Mouse (Mus musculus): ENCODE measurements around the gene Rxfp3. TPM values are rescaled to one million over a fixed set of nuclear protein-coding genes. Genes with fewer than 3 reads are reported as not detected.

Gene Rxfp3
- polyA plus RNA-seq, 1 experiment, result not detected

GRCm38 (mm10) chr15:11037376-11037695 lies 455 bp downstream of the Rxfp3 start:
- H3K27me3 ChIP-seq (ENCODE audit: control insufficient read depth), result peaks cover 31% of the 10 kb centered on the region

GRCm38 (mm10) chr15:11036535-11037375 lies 1.0 kb downstream of the Rxfp3 start:
- TF ChIP-seq TAL1 (IDR thresholded peaks at IDR 0.05; ENCODE audit: low read length) (no peak), GATA1 (IDR thresholded peaks at IDR 0.05; ENCODE audit: low read length) (no peak)
- H3K36me3 ChIP-seq (ENCODE audit: control insufficient read depth), result no peaks in the 10 kb centered on the region
- H3K4me1 ChIP-seq (ENCODE audit: control insufficient read depth), result no peaks in the 10 kb centered on the region
- H3K27me3 ChIP-seq (ENCODE audit: control insufficient read depth), result peaks cover 31% of the 10 kb centered on the region
- H3K4me3 ChIP-seq (replicated peaks), result peak overlapping the region; percentile 2
- no peaks in the 10 kb centered on the region for H3K9me3 ChIP-seq (ENCODE audit: control insufficient read depth, low read length)

More at GRCm38 (mm10) chr15:11037376-11037695, 455 bp downstream of the Rxfp3 start:
- no peaks in the 10 kb centered on the region for H3K9me3 ChIP-seq (ENCODE audit: control insufficient read depth, low read length)
- H3K36me3 ChIP-seq (ENCODE audit: control insufficient read depth), result no peaks in the 10 kb centered on the region
- H3K4me1 ChIP-seq (ENCODE audit: control insufficient read depth), result no peaks in the 10 kb centered on the region
- TF ChIP-seq TAL1 (IDR thresholded peaks at IDR 0.05; ENCODE audit: low read length), result no peak
- TF ChIP-seq GATA1 (IDR thresholded peaks at IDR 0.05; ENCODE audit: low read length), result no peak
- H3K4me3 ChIP-seq (replicated peaks), result no peak overlapping the region

- peaks cover 31% of the 10 kb centered on the region for H3K27me3 ChIP-seq (ENCODE audit: control insufficient read depth)
- H3K36me3 ChIP-seq (ENCODE audit: control insufficient read depth), result no peaks in the 10 kb centered on the region
- no peaks in the 10 kb centered on the region for H3K4me1 ChIP-seq (ENCODE audit: control insufficient read depth)
- TF ChIP-seq TAL1 (IDR thresholded peaks at IDR 0.05; ENCODE audit: low read length) (no peak), GATA1 (IDR thresholded peaks at IDR 0.05; ENCODE audit: low read length) (no peak)
- H3K9me3 ChIP-seq (ENCODE audit: control insufficient read depth, low read length), result no peaks in the 10 kb centered on the region
- no peak overlapping the region for H3K4me3 ChIP-seq (replicated peaks)
Measured at GRCm38 (mm10) chr15:11035947-11036474, 1.8 kb downstream of the Rxfp3 start.

GRCm38 (mm10) chr15:11030188-11030587 lies 7.6 kb downstream of the Rxfp3 start:
- Histone ChIP-seq H3K9me3 (ENCODE audit: control insufficient read depth, low read length) (no peaks in the 10 kb centered on the region), H3K27me3 (ENCODE audit: control insufficient read depth) (peaks cover 3% of the 10 kb centered on the region), H3K4me3 (replicated peaks) (no peak overlapping the region), H3K4me1 (ENCODE audit: control insufficient read depth) (no peaks in the 10 kb centered on the region), H3K36me3 (ENCODE audit: control insufficient read depth) (no peaks in the 10 kb centered on the region)
- no peak for TF ChIP-seq GATA1 (IDR thresholded peaks at IDR 0.05; ENCODE audit: low read length)
- no peak for TF ChIP-seq TAL1 (IDR thresholded peaks at IDR 0.05; ENCODE audit: low read length)

GRCm38 (mm10) chr15:11026801-11027561 lies 10.8 kb downstream of the Rxfp3 start:
- Histone ChIP-seq H3K36me3 (ENCODE audit: control insufficient read depth) (no peaks in the 10 kb centered on the region), H3K4me3 (replicated peaks) (no peak overlapping the region), H3K4me1 (ENCODE audit: control insufficient read depth) (no peaks in the 10 kb centered on the region), H3K9me3 (ENCODE audit: control insufficient read depth, low read length) (no peaks in the 10 kb centered on the region), H3K27me3 (ENCODE audit: control insufficient read depth) (no peaks in the 10 kb centered on the region)
- TF ChIP-seq TAL1 (IDR thresholded peaks at IDR 0.05; ENCODE audit: low read length) (no peak), GATA1 (IDR thresholded peaks at IDR 0.05; ENCODE audit: low read length) (no peak)

- H3K36me3 ChIP-seq (ENCODE audit: control insufficient read depth), result no peaks in the 10 kb centered on the region
- no peak overlapping the region for H3K4me3 ChIP-seq (replicated peaks)
- H3K4me1 ChIP-seq (ENCODE audit: control insufficient read depth), result no peaks in the 10 kb centered on the region
- no peak for TF ChIP-seq TAL1 (IDR thresholded peaks at IDR 0.05; ENCODE audit: low read length)
- TF ChIP-seq GATA1 (IDR thresholded peaks at IDR 0.05; ENCODE audit: low read length), result no peak
- no peaks in the 10 kb centered on the region for H3K27me3 ChIP-seq (ENCODE audit: control insufficient read depth)
- no peaks in the 10 kb centered on the region for H3K9me3 ChIP-seq (ENCODE audit: control insufficient read depth, low read length)
Measured at GRCm38 (mm10) chr15:11014931-11015330, 22.9 kb downstream of the Rxfp3 start.

GRCm38 (mm10) chr15:11010976-11011548 lies 26.7 kb downstream of the Rxfp3 start:
- H3K4me1 ChIP-seq (ENCODE audit: control insufficient read depth), result no peaks in the 10 kb centered on the region
- no peaks in the 10 kb centered on the region for H3K9me3 ChIP-seq (ENCODE audit: control insufficient read depth, low read length)
- no peaks in the 10 kb centered on the region for H3K27me3 ChIP-seq (ENCODE audit: control insufficient read depth)
- no peak overlapping the region for H3K4me3 ChIP-seq (replicated peaks)
- H3K36me3 ChIP-seq (ENCODE audit: control insufficient read depth), result no peaks in the 10 kb centered on the region
- no peak for TF ChIP-seq TAL1 (IDR thresholded peaks at IDR 0.05; ENCODE audit: low read length)
- TF ChIP-seq GATA1 (IDR thresholded peaks at IDR 0.05; ENCODE audit: low read length), result no peak

GRCm38 (mm10) chr15:11008756-11009155 lies 29.0 kb downstream of the Rxfp3 start:
- Histone ChIP-seq H3K9me3 (ENCODE audit: control insufficient read depth, low read length) (no peaks in the 10 kb centered on the region), H3K27me3 (ENCODE audit: control insufficient read depth) (no peaks in the 10 kb centered on the region), H3K4me1 (ENCODE audit: control insufficient read depth) (no peaks in the 10 kb centered on the region), H3K36me3 (ENCODE audit: control insufficient read depth) (no peaks in the 10 kb centered on the region), H3K4me3 (replicated peaks) (no peak overlapping the region)
- TF ChIP-seq GATA1 (IDR thresholded peaks at IDR 0.05; ENCODE audit: low read length), result no peak
- TF ChIP-seq TAL1 (IDR thresholded peaks at IDR 0.05; ENCODE audit: low read length), result no peak

GRCm38 (mm10) chr15:11004646-11005045 lies 33.1 kb downstream of the Rxfp3 start:
- no peaks in the 10 kb centered on the region for H3K27me3 ChIP-seq (ENCODE audit: control insufficient read depth)
- no peaks in the 10 kb centered on the region for H3K4me1 ChIP-seq (ENCODE audit: control insufficient read depth)
- TF ChIP-seq TAL1 (IDR thresholded peaks at IDR 0.05; ENCODE audit: low read length), result no peak
- no peaks in the 10 kb centered on the region for H3K9me3 ChIP-seq (ENCODE audit: control insufficient read depth, low read length)
- no peaks in the 10 kb centered on the region for H3K36me3 ChIP-seq (ENCODE audit: control insufficient read depth)
- no peak overlapping the region for H3K4me3 ChIP-seq (replicated peaks)
